Mouse (Mus musculus): ENCODE data around the gene Col5a1. TPM values are rescaled to one million over a fixed set of nuclear protein-coding genes. Genes with fewer than 3 reads are reported as not detected.

The Col5a1 gene
- total RNA-seq (2014; rRNA removed), result 23.6 and 25.9 TPM in 2 replicates
- polyA plus RNA-seq (2015; fragmentation: Nextera tagmentation; extraction: Ambion mirVana), result 7.1 and 8.0 TPM in 2 replicates

DNA sequence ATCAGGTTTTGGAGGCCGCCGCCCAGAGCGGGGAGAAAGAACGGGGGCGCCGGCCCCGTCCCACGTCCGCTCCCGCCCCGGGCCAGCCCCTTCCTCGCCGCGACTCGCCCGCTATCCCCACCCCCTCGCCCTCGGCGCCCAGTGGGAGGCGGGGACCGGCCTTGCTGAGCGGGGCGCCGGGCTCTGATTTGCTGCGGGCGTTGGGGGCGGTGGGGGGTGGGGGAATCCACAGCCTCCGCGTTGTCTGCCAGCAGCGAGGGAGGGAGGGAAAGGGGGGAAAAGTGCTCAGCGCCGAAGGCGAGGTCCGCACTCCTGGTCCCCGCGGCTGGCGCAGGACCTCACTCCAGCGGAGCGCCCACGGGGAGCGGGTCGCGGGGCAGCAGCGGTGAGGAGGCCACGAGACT, at the start of gene Col5a1:
Gene Col5a1, plus strand, starts transcription at position 278 of the 404 bp plus-strand sequence.
- peak; percentile 88 for ATAC-seq
- no peaks in the 10 kb centered on the region; the same call in 1 of the 2 replicates for H3K4me1 ChIP-seq (ENCODE audit: insufficient read depth, low read length)
- no peaks in the 10 kb centered on the region for H3K9me3 ChIP-seq (ENCODE audit: low read length)
- H3K27me3 ChIP-seq (ENCODE audit: insufficient read depth, low read length), result 0 out of 2 replicates have a peak, but pooled peaks cover 8% of the 10 kb centered on the region
- no peaks in the 10 kb centered on the region for H3K36me3 ChIP-seq (ENCODE audit: insufficient read depth, low read length)
- H3K4me2 ChIP-seq (ENCODE audit: low read depth, low read length), result peak within 1 kb of the TSS; percentile 99
- TF ChIP-seq CTCF (IDR thresholded peaks at IDR 0.05; ENCODE audit: low read depth), result no peak
- peak within 1 kb of the TSS; percentile 61 for H3K9ac ChIP-seq (replicated peaks; ENCODE audit: low read length)
- H3K4me3 ChIP-seq (ENCODE audit: low read length), result peak within 1 kb of the TSS; percentile 54
- DNase-seq (ENCODE audit: low spot score), result peak; percentile 81
- H3K27ac ChIP-seq, result peak within 1 kb of the TSS; percentile 20; the same call in 1 of the 2 replicates
- WGBS, result under 1% methylated on average over 43 of the region's 45 CpGs

DNA sequence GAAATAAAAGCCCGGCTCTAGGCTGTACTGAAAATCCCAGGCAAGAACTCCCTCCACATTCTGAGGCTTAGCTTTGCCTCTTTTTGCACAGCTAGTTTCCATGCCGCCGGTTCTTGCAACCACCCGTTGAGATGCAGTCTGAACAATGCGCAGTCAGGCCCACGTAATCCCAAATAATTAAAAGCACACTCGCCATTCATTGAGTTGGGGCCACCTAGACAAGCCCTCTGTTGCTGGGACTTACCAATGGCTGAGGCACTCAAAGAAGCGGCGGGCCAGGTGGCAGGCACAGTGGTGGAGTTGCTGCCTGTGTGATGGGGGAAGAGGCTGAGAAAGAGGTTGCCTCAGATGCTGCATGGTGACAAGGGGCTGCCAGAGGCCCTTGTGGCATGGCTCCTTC, 48.1 kb upstream of the Col5a1 start:
- no peak for DNase-seq (ENCODE audit: low spot score)

DNA sequence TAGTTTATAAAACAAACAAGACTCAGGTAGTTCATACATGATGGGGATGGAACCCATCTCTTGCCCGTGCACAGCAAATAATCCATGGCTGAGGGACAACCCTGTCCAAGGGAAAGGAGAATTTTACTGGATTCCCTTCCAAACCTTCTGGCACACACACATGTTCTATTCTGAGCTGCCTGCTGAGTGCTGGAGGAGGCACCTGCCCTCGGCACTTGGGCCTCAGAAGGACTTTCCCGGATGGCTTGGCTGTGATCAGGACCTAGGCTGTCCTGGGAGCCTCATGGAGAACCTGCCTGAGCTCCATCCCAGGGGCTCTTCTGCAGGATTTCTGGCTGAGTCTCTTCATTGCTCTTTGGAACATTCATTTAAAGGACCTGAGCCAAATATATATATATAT, 45.3 kb upstream of the Col5a1 start:
- Histone ChIP-seq H3K4me1 (ENCODE audit: insufficient read depth, low read length) (no peaks in the 10 kb centered on the region), H3K9ac (replicated peaks; ENCODE audit: low read length) (no peak overlapping the region), H3K9me3 (ENCODE audit: low read length) (no peaks in the 10 kb centered on the region), H3K27ac (no peak overlapping the region), H3K4me3 (ENCODE audit: low read length) (no peak overlapping the region), H3K36me3 (ENCODE audit: insufficient read depth, low read length) (no peaks in the 10 kb centered on the region), H3K4me2 (ENCODE audit: low read depth, low read length) (no peak overlapping the region), H3K27me3 (ENCODE audit: insufficient read depth, low read length) (no peaks in the 10 kb centered on the region)
- WGBS, result 50% methylated on average over 3 of the region's 3 CpGs
- no peak for TF ChIP-seq CTCF (IDR thresholded peaks at IDR 0.05; ENCODE audit: low read depth)
- ATAC-seq (no peak), DNase-seq (ENCODE audit: low spot score) (no peak)

More for the DNA sequence above, 48.1 kb upstream of the Col5a1 start:
- Histone ChIP-seq H3K4me1 (ENCODE audit: insufficient read depth, low read length) (no peaks in the 10 kb centered on the region), H3K27me3 (ENCODE audit: insufficient read depth, low read length) (no peaks in the 10 kb centered on the region), H3K9ac (replicated peaks; ENCODE audit: low read length) (no peak overlapping the region), H3K4me2 (ENCODE audit: low read depth, low read length) (no peak overlapping the region), H3K4me3 (ENCODE audit: low read length) (no peak overlapping the region), H3K9me3 (ENCODE audit: low read length) (no peaks in the 10 kb centered on the region), H3K36me3 (ENCODE audit: insufficient read depth, low read length) (no peaks in the 10 kb centered on the region), H3K27ac (no peak overlapping the region)
- WGBS, result 42% methylated on average over 9 of the region's 9 CpGs
- no peak for ATAC-seq
- no peak for TF ChIP-seq CTCF (IDR thresholded peaks at IDR 0.05; ENCODE audit: low read depth)

DNA sequence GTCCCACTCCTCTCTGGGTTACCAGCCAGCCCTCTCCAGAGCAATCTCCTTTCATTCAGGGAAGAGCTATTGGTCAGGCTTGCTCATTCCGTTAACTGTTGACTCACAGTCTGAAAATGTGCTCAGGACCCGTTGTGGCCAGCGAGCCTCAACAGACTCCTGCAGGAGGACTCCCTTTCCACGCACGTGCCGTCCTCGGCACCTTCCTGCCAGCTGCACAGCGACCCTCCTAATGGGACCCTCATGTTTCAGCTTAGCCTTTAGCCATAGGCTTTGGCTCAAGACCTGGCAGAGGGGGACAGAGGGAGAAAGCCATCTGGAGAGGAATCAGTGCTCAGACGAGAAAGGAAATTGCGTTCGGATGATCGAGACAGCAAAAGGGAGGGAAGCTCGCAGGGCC, 43.3 kb upstream of the Col5a1 start:
- no peak for TF ChIP-seq CTCF (IDR thresholded peaks at IDR 0.05; ENCODE audit: low read depth)

DNA sequence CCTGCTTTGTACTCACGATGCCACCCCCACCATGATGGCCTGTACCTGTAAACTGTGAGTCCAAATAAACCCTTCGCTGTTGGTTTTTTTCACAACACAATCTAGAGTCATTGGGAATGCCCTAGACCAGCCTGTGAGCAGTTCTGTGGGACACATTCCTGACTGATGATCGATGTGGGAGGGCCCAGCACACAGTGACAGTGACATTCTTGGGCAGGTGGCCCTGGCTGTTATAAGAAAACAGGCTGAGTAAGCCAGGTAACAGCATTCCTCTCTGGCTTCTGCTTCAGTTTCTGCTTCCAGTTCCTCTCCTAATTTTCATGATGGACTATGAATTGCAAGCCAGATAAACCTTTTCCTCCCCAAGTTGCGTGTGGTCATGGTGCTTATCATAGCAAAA, 41.3 kb upstream of the Col5a1 start:
- Histone ChIP-seq H3K4me3 (ENCODE audit: low read length) (no peak overlapping the region), H3K36me3 (ENCODE audit: insufficient read depth, low read length) (no peaks in the 10 kb centered on the region), H3K4me2 (ENCODE audit: low read depth, low read length) (no peak overlapping the region), H3K4me1 (ENCODE audit: insufficient read depth, low read length) (no peaks in the 10 kb centered on the region), H3K27ac (no peak overlapping the region), H3K9ac (replicated peaks; ENCODE audit: low read length) (no peak overlapping the region), H3K27me3 (ENCODE audit: insufficient read depth, low read length) (no peaks in the 10 kb centered on the region), H3K9me3 (ENCODE audit: low read length) (no peaks in the 10 kb centered on the region)
- DNase-seq (ENCODE audit: low spot score), result no peak
- no peak for ATAC-seq
- no peak for TF ChIP-seq CTCF (IDR thresholded peaks at IDR 0.05; ENCODE audit: low read depth)
- 88% methylated on average over 4 of the region's 4 CpGs for WGBS

More for the DNA sequence above, 43.3 kb upstream of the Col5a1 start:
- no peaks in the 10 kb centered on the region for H3K4me1 ChIP-seq (ENCODE audit: insufficient read depth, low read length)
- no peak for DNase-seq (ENCODE audit: low spot score)
- no peaks in the 10 kb centered on the region for H3K27me3 ChIP-seq (ENCODE audit: insufficient read depth, low read length)
- H3K4me3 ChIP-seq (ENCODE audit: low read length), result no peak overlapping the region
- H3K4me2 ChIP-seq (ENCODE audit: low read depth, low read length), result no peak overlapping the region
- ATAC-seq, result no peak
- H3K9ac ChIP-seq (replicated peaks; ENCODE audit: low read length), result no peak overlapping the region
- no peaks in the 10 kb centered on the region for H3K36me3 ChIP-seq (ENCODE audit: insufficient read depth, low read length)
- WGBS, result 58% methylated on average over 13 of the region's 13 CpGs
- H3K9me3 ChIP-seq (ENCODE audit: low read length), result no peaks in the 10 kb centered on the region
- no peak overlapping the region for H3K27ac ChIP-seq

DNA sequence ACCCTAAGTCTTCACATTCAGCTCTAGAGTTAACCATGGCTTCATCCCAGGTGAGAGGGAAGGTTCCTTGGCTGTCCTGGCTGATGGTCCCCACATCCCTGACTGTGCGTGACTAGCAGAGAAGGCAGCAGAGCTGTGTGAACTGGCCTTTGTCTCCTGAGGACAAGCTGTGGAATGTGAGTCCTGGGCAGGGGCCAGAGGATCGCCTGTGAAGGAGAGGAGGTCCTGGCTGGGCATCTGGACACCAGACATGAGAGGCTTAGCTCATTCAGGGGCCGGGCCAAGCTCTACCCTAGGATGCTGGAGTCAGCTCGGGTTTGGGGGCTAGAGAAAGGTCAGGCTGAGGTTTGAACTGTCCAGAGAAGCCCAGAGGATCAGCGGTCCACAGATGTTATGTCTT, 39.2 kb upstream of the Col5a1 start:
- no peak for DNase-seq (ENCODE audit: low spot score)
- Histone ChIP-seq H3K4me3 (ENCODE audit: low read length) (no peak overlapping the region), H3K9me3 (ENCODE audit: low read length) (no peaks in the 10 kb centered on the region), H3K27me3 (ENCODE audit: insufficient read depth, low read length) (no peaks in the 10 kb centered on the region), H3K36me3 (ENCODE audit: insufficient read depth, low read length) (no peaks in the 10 kb centered on the region), H3K27ac (no peak overlapping the region), H3K9ac (replicated peaks; ENCODE audit: low read length) (no peak overlapping the region), H3K4me1 (ENCODE audit: insufficient read depth, low read length) (no peaks in the 10 kb centered on the region), H3K4me2 (ENCODE audit: low read depth, low read length) (no peak overlapping the region)
- ATAC-seq, result no peak
- 57% methylated on average over 5 of the region's 5 CpGs for WGBS
- TF ChIP-seq CTCF (IDR thresholded peaks at IDR 0.05; ENCODE audit: low read depth), result no peak

DNA sequence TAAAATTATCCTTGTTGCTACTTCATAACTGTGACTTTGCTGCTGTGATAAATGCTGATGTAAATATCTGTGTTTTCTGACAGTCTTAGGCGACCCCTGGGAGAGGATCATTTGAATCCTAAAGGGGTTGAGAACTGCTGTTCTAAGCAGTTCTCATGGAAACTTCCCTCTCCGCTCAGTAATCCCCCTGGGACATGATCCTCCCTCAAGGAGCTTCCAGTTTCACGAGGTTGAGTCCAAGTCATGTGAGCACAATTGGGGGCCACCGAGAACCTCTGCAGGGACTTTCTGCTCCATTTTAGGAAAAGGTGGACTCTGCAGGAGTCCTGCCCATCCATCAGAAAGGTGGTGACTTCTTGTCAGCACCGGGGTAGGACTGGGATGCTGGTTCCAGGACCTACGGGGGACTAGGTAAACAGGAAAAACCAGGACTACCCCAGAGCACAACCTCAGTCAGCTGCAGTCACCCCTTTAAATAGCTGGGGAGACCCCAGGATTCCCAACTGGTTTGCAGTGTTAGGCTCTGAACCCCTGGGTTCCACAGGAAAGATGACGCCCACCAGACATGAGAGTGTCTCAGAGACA, 38.3 kb upstream of the Col5a1 start:
- ATAC-seq (no peak), DNase-seq (ENCODE audit: low spot score) (no peak)
- Histone ChIP-seq H3K36me3 (ENCODE audit: insufficient read depth, low read length) (no peaks in the 10 kb centered on the region), H3K9me3 (ENCODE audit: low read length) (no peaks in the 10 kb centered on the region), H3K4me1 (ENCODE audit: insufficient read depth, low read length) (no peaks in the 10 kb centered on the region), H3K27ac (no peak overlapping the region), H3K27me3 (ENCODE audit: insufficient read depth, low read length) (no peaks in the 10 kb centered on the region), H3K9ac (replicated peaks; ENCODE audit: low read length) (no peak overlapping the region), H3K4me2 (ENCODE audit: low read depth, low read length) (no peak overlapping the region), H3K4me3 (ENCODE audit: low read length) (no peak overlapping the region)
- no peak for TF ChIP-seq CTCF (IDR thresholded peaks at IDR 0.05; ENCODE audit: low read depth)
- 62% methylated on average over 7 of the region's 7 CpGs for WGBS

All from hindbrain, postnatal 0 days (tissue).